Mouse (Mus musculus) leukemia stem cell, adult 10-12 weeks (primary cell): ENCODE results near the gene Pnpla3. TPM values are rescaled to one million over a fixed set of nuclear protein-coding genes. Genes with fewer than 3 reads are reported as not detected.

Experiments used
- polyA plus RNA-seq: library from polyadenylated mRNA; stranded (reverse); fragments of >175 nt; gene quantifications from 2 replicates; pipeline ENCODE4 v1.2.3, GENCODE M21; 2012; ENCODE audit warnings: low replicate concordance

The Pnpla3 gene
- polyA plus RNA-seq: not detected in 2 replicates

DNA sequence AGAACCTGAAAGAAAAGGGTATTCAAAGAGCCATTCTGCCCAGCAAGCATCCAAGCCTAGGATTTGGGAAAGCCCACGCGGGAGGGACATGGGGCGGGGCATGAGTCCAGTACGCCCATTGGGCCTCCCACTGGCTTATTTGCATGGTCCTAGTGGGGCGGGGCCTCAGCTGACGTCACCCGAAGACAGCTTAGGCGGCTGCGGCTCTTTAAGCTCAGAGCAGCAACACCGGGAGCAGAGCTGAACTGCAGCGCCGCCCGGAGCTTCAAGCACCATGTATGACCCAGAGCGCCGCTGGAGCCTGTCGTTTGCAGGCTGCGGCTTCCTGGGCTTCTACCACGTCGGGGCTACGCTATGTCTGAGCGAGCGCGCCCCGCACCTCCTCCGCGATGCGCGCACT is at the start of gene Pnpla3:
Gene Pnpla3, plus strand, starts transcription at position 238 of the 400 bp plus-strand sequence.

DNA sequence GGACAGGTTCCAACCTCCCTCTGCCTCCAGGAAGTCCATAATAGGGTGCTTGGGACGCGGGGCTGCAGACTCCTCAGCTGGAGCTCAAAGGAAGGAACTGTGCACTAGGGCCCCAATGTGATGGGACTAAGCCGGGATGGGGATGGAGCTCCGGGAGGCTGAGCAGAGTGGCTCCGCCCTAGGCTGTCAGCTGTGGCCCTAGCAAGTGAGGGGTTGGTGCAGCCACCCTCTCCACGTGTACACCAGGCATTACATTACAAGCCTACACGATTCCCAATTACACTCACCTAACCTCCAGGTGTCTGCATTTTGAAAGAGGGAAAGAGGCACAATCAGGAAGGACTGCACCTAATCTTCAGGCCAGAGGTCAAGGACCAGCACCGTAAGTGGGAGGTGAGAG is 44.6 kb upstream of the Pnpla3 start, which contains the start of gene Pnpla5:
Gene Pnpla5, minus strand, starts transcription at position 101 of the 400 bp plus-strand sequence.

DNA sequence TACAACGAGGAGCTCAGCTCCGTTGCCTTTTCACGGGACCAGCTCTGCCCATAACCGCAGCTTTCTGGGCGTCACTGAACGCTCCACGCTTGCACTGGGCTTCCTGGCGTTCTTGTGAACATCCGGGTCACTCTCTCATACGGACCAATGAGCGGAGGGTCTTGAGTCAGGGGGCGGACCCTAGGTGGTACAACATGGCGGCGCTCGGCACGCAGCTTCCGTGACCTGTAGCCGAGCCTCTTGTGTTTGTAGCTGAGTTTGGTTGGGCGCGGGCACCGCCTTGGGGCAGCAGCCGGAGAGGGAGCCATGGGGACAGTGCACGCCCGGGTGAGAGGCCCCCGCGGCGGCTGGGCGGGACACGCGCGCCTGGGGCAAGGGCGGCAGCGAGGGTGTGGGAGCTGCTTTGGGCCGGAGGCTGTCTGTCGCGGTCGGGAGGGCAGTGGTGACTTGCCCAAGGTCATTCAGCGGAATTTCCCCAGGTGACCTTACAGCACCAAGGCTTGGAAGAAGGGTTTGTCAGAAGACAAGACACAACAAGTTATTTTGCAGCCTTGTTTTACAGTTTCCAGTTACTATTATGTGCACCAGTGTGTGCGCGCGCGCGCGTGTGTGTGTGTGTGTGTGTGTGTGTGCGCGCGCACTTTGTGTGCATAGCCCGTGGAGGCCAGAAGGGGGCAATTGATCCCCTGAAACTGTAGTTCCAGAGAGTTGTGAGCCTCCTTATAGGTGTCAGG is 24.6 kb downstream of the Pnpla3 start, which contains the start of gene Samm50:
Gene Samm50, plus strand, starts transcription at position 184 of the 734 bp plus-strand sequence.

DNA sequence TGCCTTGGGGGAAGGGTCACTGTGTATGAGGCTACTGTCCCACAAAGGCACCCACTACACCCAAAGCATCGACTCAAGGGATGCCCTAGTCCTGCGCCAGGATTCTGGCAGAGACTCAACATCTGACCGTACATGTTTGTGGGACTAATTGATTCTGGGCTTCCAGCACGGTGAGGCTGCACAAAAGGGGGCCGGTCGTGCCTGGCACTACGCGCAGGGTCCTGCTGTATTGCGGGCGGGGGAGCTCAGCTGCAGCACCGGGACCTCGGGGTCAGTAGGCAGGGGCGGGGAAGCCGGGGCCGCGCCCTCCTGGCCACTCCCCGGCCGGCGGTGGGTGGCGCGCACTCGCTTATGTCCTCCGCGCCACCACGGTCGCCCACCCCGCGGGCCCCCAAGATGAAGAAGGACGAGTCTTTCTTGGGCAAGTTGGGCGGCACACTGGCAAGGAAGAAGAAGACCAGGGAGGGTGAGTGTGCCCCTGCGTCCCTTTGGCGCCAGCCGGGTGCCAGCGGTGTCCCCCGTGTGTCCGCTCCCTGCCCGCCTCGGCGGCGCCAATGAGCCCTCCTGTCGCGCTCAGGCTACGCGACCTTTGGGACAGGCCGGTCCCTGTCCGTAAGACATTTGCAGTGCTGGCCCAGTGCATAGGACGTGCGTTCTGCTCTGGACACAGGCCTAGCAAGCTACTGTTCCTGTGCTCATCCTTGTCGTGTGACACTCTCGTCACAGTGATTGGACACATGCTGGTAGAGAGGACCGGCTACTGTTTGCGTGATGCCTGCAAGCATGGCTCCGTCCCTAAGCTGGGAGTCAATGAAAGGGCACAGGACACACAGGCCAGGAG is 64.3 kb downstream of the Pnpla3 start, which contains the start of gene Parvb:
Gene Parvb, plus strand, starts transcription at position 323 of the 841 bp plus-strand sequence.

Other genes starting within 250 kb of the Pnpla3 start
- not detected in 2 replicates for gene Efcab6, start 102.5 kb upstream of the Pnpla3 start, polyA plus RNA-seq
- not detected in 2 replicates for gene Sult4a1, start 62.1 kb upstream of the Pnpla3 start, polyA plus RNA-seq
- not detected in 2 replicates for gene Pnpla5, start 44.7 kb upstream of the Pnpla3 start, polyA plus RNA-seq
- gene Samm50, start 24.4 kb downstream of the Pnpla3 start, polyA plus RNA-seq: 32.9 and 34.3 TPM in 2 replicates
- 25.9 and 71.1 TPM in 2 replicates for gene Parvb, start 64.2 kb downstream of the Pnpla3 start, polyA plus RNA-seq
- 6.7 and 19.3 TPM in 2 replicates for gene Parvg, start 156.2 kb downstream of the Pnpla3 start, polyA plus RNA-seq